Mouse (Mus musculus) neural tube, embryonic 13.5 days (tissue): ENCODE results near the gene Barx2. TPM values are rescaled to one million over a fixed set of nuclear protein-coding genes. Genes with fewer than 3 reads are reported as not detected.

Source experiments
- ATAC-seq: fragments of 200-750 bp; cut with Nextera tagmentation; 2 replicates; pipeline ENCODE4 v1.8.0; 2017; ENCODE audit warnings: low read depth, mild to moderate bottlenecking, moderate TSS enrichment, moderate library complexity
- H3K27ac ChIP-seq: fragments of 300-500 bp; sonication (generic); replicated peaks from 2 replicates; pipeline ENCODE4 v1.5.1; 2015; ENCODE audit warnings: moderate library complexity, mild to moderate bottlenecking, inconsistent platforms
- H3K27me3 ChIP-seq: fragments of 300-500 bp; sonication (generic); 2 replicates; pipeline ENCODE4 v1.6.1; 2015; ENCODE audit warnings: mild to moderate bottlenecking, inconsistent platforms
- H3K36me3 ChIP-seq: fragments of 300-500 bp; sonication (generic); 2 replicates; pipeline ENCODE4 v1.6.1; 2015; ENCODE audit warnings: mild to moderate bottlenecking, inconsistent platforms
- H3K4me1 ChIP-seq: fragments of 300-500 bp; sonication (generic); replicated peaks from 2 replicates; pipeline ENCODE4 v1.6.1; 2015; ENCODE audit warnings: inconsistent platforms
- H3K4me2 ChIP-seq: fragments of 300-500 bp; sonication (generic); 2 replicates; pipeline ENCODE4 v1.6.1; 2015; ENCODE audit warnings: inconsistent platforms, mild to moderate bottlenecking, moderate library complexity
- H3K4me3 ChIP-seq: fragments of 300-500 bp; sonication (generic); 2 replicates; pipeline ENCODE4 v1.5.1; 2015; ENCODE audit warnings: mild to moderate bottlenecking, inconsistent platforms
- H3K9ac ChIP-seq: fragments of 300-500 bp; sonication (generic); 2 replicates; pipeline ENCODE4 v1.6.1; 2015; ENCODE audit warnings: moderate library complexity, mild to moderate bottlenecking, inconsistent platforms
- H3K9me3 ChIP-seq: fragments of 300-500 bp; sonication (generic); 2 replicates; pipeline ENCODE4 v1.6.1; 2016; ENCODE audit warnings: inconsistent platforms
- WGBS: fragments of 180-500 bp; shearing (Covaris S2); methylation state at CpG from one replicate; pipeline ENCODE4 v1.1.7; 2015; 5-methylcytosine and 5-hydroxymethylcytosine counted together
- polyA plus RNA-seq: library from polyadenylated mRNA; unstranded; fragments of >200 nt; fragmentation: Nextera tagmentation; extraction: Ambion mirVana; gene quantifications from 2 replicates; pipeline ENCODE4 v1.2.1, GENCODE M21; 2015

Gene Barx2
- polyA plus RNA-seq, 1 experiment from 2014 or later, result not detected

DNA sequence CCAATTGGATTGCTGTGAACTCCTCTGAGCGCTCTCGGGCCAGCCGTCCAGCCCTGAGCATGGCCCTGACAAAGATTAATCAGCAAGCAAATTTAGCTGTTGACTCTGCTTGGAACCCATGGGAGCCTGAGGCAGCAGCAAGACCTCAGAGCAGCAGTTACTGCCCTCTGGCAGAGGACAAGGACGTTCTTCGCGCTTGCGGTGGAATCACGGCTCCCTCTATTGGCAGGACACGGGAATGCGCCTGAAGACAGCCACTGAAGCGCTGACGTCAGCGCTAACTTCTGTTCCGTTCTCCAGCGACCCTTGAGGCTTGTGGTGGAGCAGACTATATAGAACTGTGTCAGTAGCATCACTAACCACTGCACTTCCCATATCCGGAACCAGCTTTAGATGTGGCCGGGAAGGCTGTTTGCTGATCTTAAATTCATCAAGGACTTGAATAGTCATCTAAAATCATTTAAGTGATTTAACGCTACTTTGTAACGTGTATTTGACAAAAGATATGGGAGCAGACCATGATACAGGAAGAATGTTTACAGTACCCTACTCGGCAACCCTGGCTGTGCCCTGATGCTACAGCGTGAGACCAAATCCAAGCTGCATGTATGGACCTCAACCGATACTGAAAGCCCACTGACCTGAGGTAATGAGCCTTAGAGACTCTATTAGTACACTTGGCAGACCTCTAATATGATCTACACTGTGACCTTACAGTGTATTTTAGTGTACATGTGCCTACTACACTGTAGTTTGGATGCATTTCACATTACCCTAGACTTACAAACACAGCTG, 12.8 kb upstream of the Barx2 start:
- 21% methylated on average over 22 of the region's 22 CpGs for WGBS
- Histone ChIP-seq H3K27me3 (peaks cover 8% of the 10 kb centered on the region), H3K9me3 (no peaks in the 10 kb centered on the region), H3K27ac (no peak overlapping the region), H3K4me3 (no peak overlapping the region), H3K36me3 (no peaks in the 10 kb centered on the region), H3K4me1 (peaks cover 4% of the 10 kb centered on the region; the same call in 1 of the 2 replicates), H3K4me2 (peak overlapping the region; percentile 30), H3K9ac (no peak overlapping the region)
- peak; percentile 92 for ATAC-seq

DNA sequence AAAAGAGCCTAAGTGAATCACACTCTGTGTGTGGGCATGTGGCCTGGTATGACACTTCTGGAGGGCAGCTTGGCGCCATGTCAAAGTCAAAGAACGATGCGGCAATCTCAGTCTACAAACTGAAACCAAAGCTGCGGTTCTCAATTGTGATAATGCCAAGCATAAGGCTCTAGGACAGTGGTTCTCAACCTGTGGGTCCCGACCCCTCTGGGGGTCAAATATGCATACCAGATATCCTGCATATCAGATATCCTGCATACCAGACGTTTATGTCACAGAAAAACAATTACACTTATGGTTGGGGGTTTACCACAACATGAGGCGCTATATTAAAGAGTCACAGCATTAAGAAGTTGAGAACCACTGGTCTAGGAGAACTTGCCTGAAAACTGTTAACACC, 10.3 kb upstream of the Barx2 start:
- Histone ChIP-seq H3K4me2 (no peak overlapping the region), H3K27me3 (peaks cover 30% of the 10 kb centered on the region), H3K9me3 (no peaks in the 10 kb centered on the region), H3K4me1 (peaks cover 4% of the 10 kb centered on the region; the same call in 1 of the 2 replicates), H3K4me3 (no peak overlapping the region), H3K9ac (no peak overlapping the region), H3K27ac (no peak overlapping the region), H3K36me3 (no peaks in the 10 kb centered on the region)
- no peak for ATAC-seq
- WGBS, result 86% methylated on average over 7 of the region's 7 CpGs

DNA sequence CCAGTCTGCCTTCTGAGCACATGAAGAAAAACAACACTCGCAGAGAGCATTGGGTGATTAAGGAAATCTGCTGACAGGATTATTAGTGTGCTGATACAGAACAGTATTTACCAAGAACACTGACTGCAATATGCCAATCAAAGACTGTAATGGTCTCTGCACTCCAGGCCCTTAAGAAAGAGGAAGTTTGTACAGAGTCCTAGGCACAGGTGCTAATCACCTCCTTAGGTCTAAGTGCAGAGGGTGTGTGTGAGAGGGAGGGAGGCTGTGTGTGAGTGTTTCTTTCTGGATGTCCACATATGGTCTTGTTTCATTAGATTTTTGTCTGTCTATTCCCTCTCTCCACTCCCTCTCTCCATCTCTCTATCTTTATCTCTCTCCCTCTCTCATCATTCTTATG, 6.5 kb upstream of the Barx2 start:
- WGBS, result 61% methylated on average over 1 of the region's 1 CpGs

DNA sequence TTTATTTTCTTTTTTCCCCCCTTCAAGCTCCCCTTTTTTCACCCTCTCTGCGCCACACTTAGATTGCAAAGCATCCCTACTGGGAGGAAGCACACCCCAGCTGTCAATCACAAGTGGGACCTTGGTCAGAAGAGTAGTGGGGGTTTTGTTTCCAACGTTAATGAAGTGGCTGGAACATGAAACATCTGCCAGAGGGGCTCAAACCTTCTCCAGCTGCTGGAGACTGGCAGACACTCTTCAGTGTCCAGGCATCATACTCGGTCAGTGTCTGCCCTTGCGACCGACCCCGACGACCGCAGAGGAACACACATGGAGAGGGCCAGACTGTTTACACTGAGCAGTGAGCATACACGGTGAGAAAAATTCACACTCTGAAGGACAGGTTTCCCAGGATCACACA, 3.2 kb upstream of the Barx2 start:
- WGBS, result 7% methylated on average over 9 of the region's 9 CpGs

More for the DNA sequence above, 6.5 kb upstream of the Barx2 start:
- ATAC-seq, result no peak
- Histone ChIP-seq H3K4me1 (peaks cover 5% of the 10 kb centered on the region), H3K27ac (no peak overlapping the region), H3K4me3 (no peak overlapping the region), H3K9ac (no peak overlapping the region), H3K4me2 (no peak overlapping the region), H3K36me3 (no peaks in the 10 kb centered on the region), H3K9me3 (no peaks in the 10 kb centered on the region), H3K27me3 (peaks cover 64% of the 10 kb centered on the region)

DNA sequence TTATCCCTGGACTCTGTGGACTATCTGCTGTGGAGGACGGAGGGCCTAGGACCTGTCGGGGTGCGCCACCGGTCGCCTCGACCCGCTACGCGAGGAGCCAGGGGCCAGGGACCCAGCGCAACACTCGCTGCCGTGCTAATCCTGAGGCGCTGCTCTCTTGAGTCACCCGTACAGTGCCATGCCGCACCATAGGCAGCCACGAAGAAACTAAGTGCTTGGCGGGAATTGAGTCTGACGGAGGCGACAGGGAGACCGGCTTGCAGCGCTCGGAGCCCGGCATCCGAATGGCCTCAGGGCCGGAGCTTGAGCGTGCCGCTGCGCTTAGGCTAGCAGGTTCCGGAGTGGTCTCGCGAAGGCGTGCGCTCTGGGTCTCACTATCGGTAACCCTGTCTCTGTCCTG, 1.6 kb upstream of the Barx2 start:
- Histone ChIP-seq H3K4me2 (peak overlapping the region; percentile 98), H3K9ac (no peak overlapping the region), H3K36me3 (no peaks in the 10 kb centered on the region), H3K27ac (no peak overlapping the region), H3K4me3 (peak overlapping the region; percentile 22), H3K4me1 (peaks cover 29% of the 10 kb centered on the region), H3K27me3 (peaks cover 96% of the 10 kb centered on the region), H3K9me3 (no peaks in the 10 kb centered on the region)
- no peak for ATAC-seq
- under 1% methylated on average over 34 of the region's 34 CpGs for WGBS

More for the DNA sequence above, 3.2 kb upstream of the Barx2 start:
- Histone ChIP-seq H3K4me3 (no peak overlapping the region), H3K27ac (no peak overlapping the region), H3K4me1 (peaks cover 29% of the 10 kb centered on the region), H3K9me3 (no peaks in the 10 kb centered on the region), H3K36me3 (no peaks in the 10 kb centered on the region), H3K27me3 (peaks cover 94% of the 10 kb centered on the region), H3K9ac (no peak overlapping the region), H3K4me2 (no peak overlapping the region)
- ATAC-seq, result no peak

DNA sequence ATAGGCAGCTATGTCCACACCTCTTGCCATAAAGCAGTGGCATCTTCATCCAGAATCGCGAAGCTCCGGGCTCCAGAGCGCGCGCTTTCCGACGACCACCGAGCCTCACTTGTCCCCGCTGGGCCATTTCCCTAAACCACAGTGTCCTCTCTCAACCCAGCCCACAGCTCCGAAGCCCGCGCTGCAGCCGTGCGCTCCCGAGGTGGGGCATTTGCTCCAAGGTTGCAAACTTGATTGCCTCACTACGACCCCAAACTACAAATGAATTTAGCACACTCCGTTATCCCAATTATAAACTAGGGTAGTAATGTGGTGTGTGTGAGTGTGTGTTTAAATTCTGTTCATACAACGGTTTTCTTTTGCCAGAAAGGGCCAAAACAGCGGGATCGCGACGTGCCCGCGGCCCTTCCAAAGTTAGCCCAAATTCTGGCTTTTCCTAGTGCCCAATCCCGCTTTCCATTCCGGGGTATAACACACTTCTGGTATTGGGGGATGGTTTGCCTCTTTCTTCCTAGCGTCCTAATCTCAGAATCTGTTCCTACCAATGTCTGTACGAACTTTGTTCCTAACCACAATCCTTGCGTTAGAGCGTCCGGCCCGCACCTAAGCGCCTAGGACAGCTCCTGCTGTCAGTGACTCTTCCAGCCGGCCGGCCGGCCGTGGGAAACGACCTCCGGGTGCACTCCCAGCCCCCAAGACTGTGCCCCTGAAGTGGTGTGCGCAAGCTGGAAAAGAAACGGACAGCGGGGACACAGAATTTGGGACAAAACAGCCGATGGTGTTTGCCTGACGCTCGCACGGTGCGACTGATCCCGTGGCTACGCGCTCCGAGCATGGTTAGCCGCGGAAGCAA, 703 bp upstream of the Barx2 start:
- no peaks in the 10 kb centered on the region for H3K9me3 ChIP-seq
- peak overlapping the region; percentile 66; the same call in 1 of the 2 replicates for H3K9ac ChIP-seq
- 0 out of 2 replicates have a peak, but pooled peaks have one; percentile 4 for ATAC-seq
- peak overlapping the region; percentile 98 for H3K4me2 ChIP-seq
- under 1% methylated on average over 54 of the region's 54 CpGs for WGBS
- H3K4me1 ChIP-seq, result peaks cover 29% of the 10 kb centered on the region
- no peaks in the 10 kb centered on the region for H3K36me3 ChIP-seq
- H3K27ac ChIP-seq, result no peak overlapping the region
- H3K4me3 ChIP-seq, result peak overlapping the region; percentile 59
- H3K27me3 ChIP-seq, result peaks cover 95% of the 10 kb centered on the region

DNA sequence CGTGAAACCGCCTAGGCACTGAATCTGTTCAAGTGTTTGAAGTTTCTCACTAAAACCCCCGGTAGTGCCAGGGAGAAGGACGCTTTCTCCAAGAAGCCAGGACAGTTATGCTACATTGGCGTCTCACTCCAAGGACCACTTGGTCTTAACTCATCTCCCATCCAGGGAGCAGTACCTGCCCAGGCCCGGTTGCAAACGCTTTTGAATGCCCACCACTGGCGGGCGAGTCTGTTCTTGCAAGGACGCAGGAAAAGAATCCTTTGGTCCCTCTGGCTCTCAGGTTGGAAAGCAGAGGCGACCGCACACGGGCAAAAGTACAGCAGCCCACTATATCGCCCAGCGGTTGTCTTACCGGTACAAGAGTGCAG, 725 bp downstream of the Barx2 start:
- under 1% methylated on average over 16 of the region's 16 CpGs for WGBS
- ATAC-seq, result no peak

DNA sequence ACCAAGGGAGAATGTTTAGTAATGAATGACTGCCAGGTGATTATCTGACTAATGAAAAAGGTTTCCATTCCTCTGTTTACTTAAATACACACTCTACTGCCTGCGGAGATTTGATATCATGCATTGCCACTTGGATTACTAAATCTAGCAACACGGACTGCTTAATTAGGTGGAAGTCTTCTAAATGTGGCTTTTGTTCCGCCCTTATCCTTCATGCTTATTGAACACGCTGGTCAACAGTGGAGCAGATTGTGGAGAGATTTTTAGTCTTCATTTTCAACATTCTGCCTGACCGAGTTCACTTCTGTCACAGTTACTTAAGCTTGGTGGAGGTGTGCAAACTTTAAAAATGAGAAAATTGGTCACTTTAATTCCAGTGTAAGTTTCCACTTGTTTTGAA, 3.0 kb downstream of the Barx2 start:
- no peak overlapping the region for H3K4me3 ChIP-seq
- no peaks in the 10 kb centered on the region for H3K36me3 ChIP-seq
- no peak overlapping the region for H3K27ac ChIP-seq
- no peak overlapping the region for H3K9ac ChIP-seq
- H3K4me1 ChIP-seq, result peaks cover 28% of the 10 kb centered on the region
- no peak overlapping the region for H3K4me2 ChIP-seq
- no peaks in the 10 kb centered on the region for H3K9me3 ChIP-seq
- H3K27me3 ChIP-seq, result peaks cover 76% of the 10 kb centered on the region
- 54% methylated on average over 5 of the region's 5 CpGs for WGBS
- no peak for ATAC-seq

More for the DNA sequence above, 725 bp downstream of the Barx2 start:
- Histone ChIP-seq H3K4me2 (peak overlapping the region; percentile 98), H3K9ac (no peak overlapping the region), H3K27ac (no peak overlapping the region), H3K9me3 (no peaks in the 10 kb centered on the region), H3K4me1 (peaks cover 29% of the 10 kb centered on the region), H3K4me3 (peak overlapping the region; percentile 59), H3K36me3 (no peaks in the 10 kb centered on the region), H3K27me3 (peaks cover 94% of the 10 kb centered on the region)

DNA sequence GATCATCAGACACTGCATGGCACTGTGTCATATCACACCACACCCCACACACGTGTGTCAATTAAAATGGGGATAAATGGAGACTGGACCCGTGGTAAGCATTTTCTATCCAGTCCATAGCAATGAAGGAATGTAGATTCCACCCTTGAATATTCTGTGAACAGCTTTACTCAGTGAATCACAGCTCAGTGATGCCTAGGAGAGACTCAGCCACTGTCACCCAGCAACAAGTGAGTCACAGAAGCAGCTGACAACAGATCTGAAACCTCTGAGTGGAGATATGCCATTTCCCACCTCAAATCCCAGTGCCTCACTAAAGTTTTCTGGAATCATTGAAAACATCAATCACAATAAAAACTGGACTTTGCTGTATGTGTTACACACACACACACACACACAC, 11.5 kb downstream of the Barx2 start:
- Histone ChIP-seq H3K27me3 (no peaks in the 10 kb centered on the region; the same call in 1 of the 2 replicates), H3K4me2 (no peak overlapping the region), H3K36me3 (no peaks in the 10 kb centered on the region), H3K4me1 (no peaks in the 10 kb centered on the region), H3K9ac (no peak overlapping the region), H3K27ac (no peak overlapping the region), H3K4me3 (no peak overlapping the region), H3K9me3 (no peaks in the 10 kb centered on the region)
- no peak for ATAC-seq
- WGBS, result 87% methylated on average over 2 of the region's 2 CpGs

DNA sequence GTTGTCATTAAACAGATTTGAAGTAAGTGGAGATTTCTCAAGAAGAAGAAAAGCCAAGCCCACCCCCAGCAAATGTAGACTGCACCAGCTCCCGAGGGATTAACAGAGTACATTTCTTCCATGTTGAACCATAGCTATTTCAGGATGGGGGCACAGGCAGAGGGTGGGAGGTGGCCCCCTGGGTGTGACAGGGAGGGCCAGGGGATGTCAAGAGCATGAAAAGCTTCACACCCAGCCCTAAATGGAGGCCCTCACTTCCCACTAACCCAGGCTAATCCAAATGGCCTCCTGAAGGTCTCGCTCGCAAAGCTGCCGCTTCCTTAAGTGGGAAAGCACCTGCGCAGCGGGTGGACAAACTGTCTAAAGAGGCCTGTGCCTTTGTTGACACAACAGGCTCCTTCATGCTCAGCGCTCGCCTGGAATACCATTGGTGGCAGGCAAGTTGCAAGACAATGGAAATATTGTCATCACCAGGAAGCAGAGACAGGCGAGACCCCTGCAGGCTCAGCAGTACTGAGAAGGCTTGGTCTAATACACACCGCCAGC, 18.4 kb downstream of the Barx2 start:
- Histone ChIP-seq H3K36me3 (no peaks in the 10 kb centered on the region), H3K9ac (no peak overlapping the region), H3K4me2 (no peak overlapping the region), H3K4me1 (no peaks in the 10 kb centered on the region), H3K4me3 (no peak overlapping the region), H3K27ac (no peak overlapping the region), H3K27me3 (no peaks in the 10 kb centered on the region), H3K9me3 (no peaks in the 10 kb centered on the region)
- WGBS, result 42% methylated on average over 10 of the region's 10 CpGs
- no peak for ATAC-seq

DNA sequence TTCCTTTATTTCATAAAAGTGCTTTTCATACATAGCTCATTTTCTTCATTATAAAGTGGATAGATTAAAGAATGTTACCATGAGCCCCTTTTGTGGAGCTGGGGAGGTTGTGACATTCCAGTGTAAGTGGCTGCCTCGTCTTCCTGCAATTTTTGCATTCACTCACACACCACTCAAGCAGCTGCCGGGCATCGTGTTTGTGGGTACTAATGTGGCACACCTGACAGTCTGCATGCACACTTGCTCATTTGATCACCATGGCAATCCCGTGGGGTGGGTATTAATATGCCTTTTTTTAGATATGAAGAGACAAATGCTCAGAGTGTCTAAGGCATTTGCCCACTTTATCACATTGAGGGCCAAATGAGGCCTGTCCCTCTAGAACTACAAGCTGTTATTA, 24.9 kb downstream of the Barx2 start:
- Histone ChIP-seq H3K4me1 (no peaks in the 10 kb centered on the region), H3K9ac (no peak overlapping the region), H3K4me3 (no peak overlapping the region), H3K36me3 (no peaks in the 10 kb centered on the region), H3K9me3 (no peaks in the 10 kb centered on the region), H3K27ac (no peak overlapping the region), H3K27me3 (no peaks in the 10 kb centered on the region), H3K4me2 (no peak overlapping the region)
- WGBS, result 83% methylated on average over 4 of the region's 4 CpGs
- ATAC-seq, result no peak

DNA sequence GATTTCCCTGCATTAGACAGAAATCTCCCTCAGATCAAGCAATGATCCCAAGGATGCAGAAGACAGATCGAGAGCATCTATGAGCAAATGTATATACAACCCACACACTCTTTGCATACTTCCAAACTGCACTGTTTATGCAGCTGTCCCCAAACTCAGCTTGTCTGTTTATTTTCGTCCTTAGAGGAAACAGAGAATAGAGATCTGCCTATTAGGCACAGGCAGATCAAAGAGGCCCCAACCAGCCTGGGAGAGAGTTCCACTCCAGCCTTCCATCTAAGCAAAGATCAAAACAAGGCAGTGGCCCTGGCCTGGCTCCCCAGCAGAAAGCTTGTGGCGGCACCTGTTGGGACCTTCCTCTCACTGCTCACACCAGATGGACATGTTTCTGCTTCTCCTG, 27.0 kb downstream of the Barx2 start:
- ATAC-seq, result no peak
- H3K4me1 ChIP-seq, result no peaks in the 10 kb centered on the region
- 60% methylated on average over 3 of the region's 3 CpGs for WGBS

More for the DNA sequence above, 27.0 kb downstream of the Barx2 start:
- no peaks in the 10 kb centered on the region for H3K9me3 ChIP-seq
- no peak overlapping the region for H3K4me3 ChIP-seq
- no peaks in the 10 kb centered on the region for H3K36me3 ChIP-seq
- no peak overlapping the region for H3K27ac ChIP-seq
- no peaks in the 10 kb centered on the region for H3K27me3 ChIP-seq
- H3K9ac ChIP-seq, result no peak overlapping the region
- no peak overlapping the region for H3K4me2 ChIP-seq
